Mouse (Mus musculus): Measurements from ENCODE around the gene Tmem251. TPM values are rescaled to one million over a fixed set of nuclear protein-coding genes. Genes with fewer than 3 reads are reported as not detected.

Gene Tmem251
- polyA plus RNA-seq (2015; fragmentation: Nextera tagmentation; extraction: Ambion mirVana): 9.2 and 9.4 TPM in 2 replicates

DNA sequence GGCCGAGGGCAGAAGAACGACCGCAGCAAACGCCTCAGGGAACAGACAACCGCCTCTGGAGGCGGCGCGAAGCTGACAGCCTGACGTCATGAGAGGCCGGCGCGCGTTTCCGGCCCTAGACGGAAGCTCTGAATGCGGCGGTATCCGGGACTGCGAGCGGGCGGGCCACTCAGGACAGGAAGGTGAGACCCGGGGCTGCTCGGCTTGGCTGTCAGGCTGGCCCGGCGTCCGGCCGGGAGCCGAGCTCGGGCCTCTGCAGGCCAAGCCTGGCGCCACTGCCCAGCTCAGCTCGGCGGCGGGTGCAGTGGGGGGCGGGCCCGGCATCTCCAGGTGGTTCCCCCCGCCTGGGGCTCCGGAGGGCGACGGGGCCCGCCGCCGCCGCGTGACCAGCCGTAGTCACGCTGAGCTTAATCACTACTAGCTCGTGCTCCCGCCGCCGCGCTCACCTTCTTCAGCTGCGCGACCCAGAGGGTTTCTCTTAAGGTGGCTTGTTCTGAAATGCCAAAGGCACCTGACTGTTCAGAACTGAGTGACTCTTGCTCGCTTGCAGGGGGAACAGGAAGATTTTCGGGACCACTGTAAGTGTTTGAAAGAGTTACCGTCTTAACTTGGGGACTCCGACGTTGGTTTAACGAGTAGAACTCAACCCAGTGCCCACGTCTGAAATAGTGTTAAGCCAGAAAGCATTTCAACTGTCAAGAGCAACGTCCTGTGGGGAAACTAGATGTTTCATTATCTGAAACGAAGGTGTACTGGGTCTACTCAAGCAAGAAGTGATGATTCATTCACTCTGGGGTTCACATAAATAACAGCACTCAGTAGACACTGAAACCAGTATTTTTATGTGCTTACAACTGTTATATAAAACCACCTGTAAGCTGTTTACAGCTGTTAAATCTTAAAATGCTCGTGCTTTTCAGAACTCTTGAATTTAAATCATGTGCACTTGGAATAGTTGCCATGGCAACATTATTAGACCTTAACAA lies at the start of gene Tmem251, which contains the start of gene Moap1:
Gene Tmem251, plus strand, starts transcription at position 174 of the 986 bp plus-strand sequence.
Gene Moap1, minus strand, starts transcription at position 73 of the 986 bp plus-strand sequence.
- peak within 1 kb of the TSS; percentile 76 for H3K4me2 ChIP-seq
- under 1% methylated on average over 61 of the region's 63 CpGs for WGBS
- no peaks in the 10 kb centered on the region for H3K9me3 ChIP-seq
- peaks cover 15% of the 10 kb centered on the region for H3K4me1 ChIP-seq
- H3K27me3 ChIP-seq: no peaks in the 10 kb centered on the region
- peak within 1 kb of the TSS; percentile 77 for H3K9ac ChIP-seq
- peak within 1 kb of the TSS; percentile 72 for H3K4me3 ChIP-seq
- peaks cover 11% of the 10 kb centered on the region; the same call in 1 of the 2 replicates for H3K36me3 ChIP-seq
- peak; percentile 91 for ATAC-seq (ENCODE audit: insufficient number of reproducible peaks, low FRiP score, low TSS enrichment, low read depth)
- peak within 1 kb of the TSS; percentile 86 for H3K27ac ChIP-seq

DNA sequence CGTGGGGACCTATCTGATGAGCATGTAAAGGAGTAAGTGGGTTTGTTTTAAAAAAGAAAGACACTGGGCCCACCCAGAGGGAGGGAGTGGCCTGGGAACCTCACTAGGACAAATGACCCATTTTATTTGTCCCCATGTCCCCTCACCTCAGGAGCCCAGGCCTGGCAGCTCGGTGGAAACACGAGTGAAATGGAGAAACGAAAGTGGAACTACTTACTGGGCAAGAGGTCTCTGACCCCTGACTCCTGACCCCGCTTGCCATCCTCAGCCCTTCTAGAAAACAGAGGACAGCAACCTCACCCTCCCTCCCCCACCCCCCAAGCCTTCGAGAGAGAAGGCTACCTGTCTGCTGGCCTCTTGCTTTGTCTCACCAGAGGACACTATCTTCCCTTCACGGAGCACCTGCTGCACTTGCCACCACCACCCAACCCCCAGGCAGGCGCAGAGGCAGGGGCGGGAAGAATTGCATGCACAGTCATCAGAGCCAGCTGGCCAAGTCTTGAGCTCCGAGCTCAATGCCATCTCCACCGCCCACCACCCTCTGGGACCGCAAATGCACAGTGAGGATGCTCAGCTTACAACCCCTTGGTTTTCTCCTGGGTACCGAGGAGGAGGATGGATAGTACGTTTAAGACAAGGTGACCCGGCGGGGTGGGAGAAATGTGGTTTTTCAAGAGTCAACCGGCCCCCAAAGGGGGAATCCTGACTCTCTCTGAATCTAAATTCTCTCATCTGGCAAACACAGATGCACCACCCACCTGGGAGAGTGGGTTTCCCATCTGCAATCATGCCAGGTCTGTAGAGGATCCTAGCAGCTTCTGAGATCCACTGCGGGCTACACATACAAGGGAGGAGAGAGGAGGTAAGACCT lies 48.0 kb upstream of the Tmem251 start:
- no peaks in the 10 kb centered on the region for H3K27me3 ChIP-seq
- no peak overlapping the region for H3K4me3 ChIP-seq
- H3K9me3 ChIP-seq: no peaks in the 10 kb centered on the region
- no peaks in the 10 kb centered on the region for H3K36me3 ChIP-seq
- no peak for ATAC-seq (ENCODE audit: insufficient number of reproducible peaks, low FRiP score, low TSS enrichment, low read depth)
- no peak overlapping the region for H3K4me2 ChIP-seq
- no peak overlapping the region for H3K9ac ChIP-seq
- no peak overlapping the region for H3K27ac ChIP-seq
- H3K4me1 ChIP-seq: peaks cover 54% of the 10 kb centered on the region
- WGBS: 71% methylated on average over 18 of the region's 18 CpGs

GRCm38 (mm10) chr12:102696635-102697354 lies 46.8 kb upstream of the Tmem251 start:
- Histone ChIP-seq H3K36me3 (no peaks in the 10 kb centered on the region), H3K9ac (no peak overlapping the region), H3K27me3 (no peaks in the 10 kb centered on the region), H3K27ac (no peak overlapping the region), H3K4me1 (peaks cover 54% of the 10 kb centered on the region), H3K4me2 (no peak overlapping the region), H3K4me3 (no peak overlapping the region), H3K9me3 (no peaks in the 10 kb centered on the region)
- 80% methylated on average over 14 of the region's 14 CpGs for WGBS
- no peak for ATAC-seq (ENCODE audit: insufficient number of reproducible peaks, low FRiP score, low TSS enrichment, low read depth)

GRCm38 (mm10) chr12:102697381-102697780 lies 46.2 kb upstream of the Tmem251 start:
- no peak overlapping the region for H3K9ac ChIP-seq
- no peaks in the 10 kb centered on the region for H3K36me3 ChIP-seq
- WGBS: 79% methylated on average over 7 of the region's 7 CpGs
- H3K27me3 ChIP-seq: no peaks in the 10 kb centered on the region
- no peak for ATAC-seq (ENCODE audit: insufficient number of reproducible peaks, low FRiP score, low TSS enrichment, low read depth)
- no peak overlapping the region for H3K27ac ChIP-seq
- H3K4me2 ChIP-seq: no peak overlapping the region
- H3K9me3 ChIP-seq: no peaks in the 10 kb centered on the region
- no peak overlapping the region for H3K4me3 ChIP-seq
- H3K4me1 ChIP-seq: peaks cover 58% of the 10 kb centered on the region

DNA sequence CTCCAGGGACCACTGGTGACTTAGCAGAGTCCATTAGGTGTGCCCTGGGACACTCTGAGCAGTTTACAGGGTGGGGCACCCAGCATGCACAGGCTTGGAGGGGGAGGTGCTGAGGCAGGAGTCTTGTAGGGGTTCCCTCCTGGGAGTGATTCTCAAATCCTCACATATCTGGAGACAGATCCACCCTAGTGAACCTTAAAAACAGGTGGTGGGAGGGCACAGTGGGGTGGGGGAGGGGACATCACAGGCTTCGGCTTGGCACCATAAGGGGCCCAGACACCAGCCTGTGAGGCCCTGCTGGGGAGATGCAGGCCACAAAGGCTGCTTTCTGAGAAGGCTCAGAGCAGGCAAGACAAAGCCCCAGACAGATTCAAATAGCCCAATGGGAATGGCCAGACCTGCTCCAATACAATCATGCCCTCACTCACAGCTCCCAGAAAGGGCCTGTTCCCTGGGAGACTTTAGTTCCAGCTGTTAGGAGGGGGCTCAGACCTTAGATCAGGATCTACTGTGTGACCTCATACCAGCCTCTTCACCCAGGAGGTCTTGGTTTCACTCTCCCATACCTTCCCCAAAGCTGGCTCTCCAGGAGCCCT lies 45.4 kb upstream of the Tmem251 start:
- ATAC-seq (ENCODE audit: insufficient number of reproducible peaks, low FRiP score, low TSS enrichment, low read depth): no peak
- H3K9me3 ChIP-seq: no peaks in the 10 kb centered on the region
- no peak overlapping the region for H3K4me3 ChIP-seq
- 16% methylated on average over 1 of the region's 1 CpGs for WGBS
- H3K27me3 ChIP-seq: no peaks in the 10 kb centered on the region
- no peak overlapping the region for H3K4me2 ChIP-seq
- no peak overlapping the region for H3K9ac ChIP-seq
- H3K27ac ChIP-seq: no peak overlapping the region
- H3K4me1 ChIP-seq: peaks cover 66% of the 10 kb centered on the region
- no peaks in the 10 kb centered on the region for H3K36me3 ChIP-seq

GRCm38 (mm10) chr12:102699156-102699555 lies 44.4 kb upstream of the Tmem251 start:
- no peak for ATAC-seq (ENCODE audit: insufficient number of reproducible peaks, low FRiP score, low TSS enrichment, low read depth)
- Histone ChIP-seq H3K4me1 (peaks cover 75% of the 10 kb centered on the region), H3K9ac (no peak overlapping the region)

DNA sequence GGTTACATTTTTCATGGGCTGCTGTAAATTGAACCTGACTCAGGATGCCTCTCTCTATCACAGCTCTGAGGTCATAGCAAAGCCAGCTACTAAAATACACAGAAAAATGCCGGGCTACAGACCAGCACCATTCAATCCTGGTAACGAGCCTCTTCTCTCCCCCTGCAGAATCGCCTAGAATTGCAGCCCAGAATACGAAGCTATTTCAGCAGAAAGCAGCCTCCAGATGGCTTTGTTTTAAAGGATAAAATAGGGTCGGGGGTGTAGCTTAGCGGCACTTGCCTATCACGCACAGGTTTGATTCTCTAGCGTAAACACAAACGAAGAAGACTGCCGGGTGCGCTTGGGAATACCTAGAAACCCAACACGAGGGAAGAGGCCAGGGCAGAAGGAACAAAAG lies 43.1 kb upstream of the Tmem251 start:
- no peak overlapping the region for H3K27ac ChIP-seq
- H3K27me3 ChIP-seq: no peaks in the 10 kb centered on the region
- H3K36me3 ChIP-seq: no peaks in the 10 kb centered on the region
- H3K9ac ChIP-seq: no peak overlapping the region
- no peak overlapping the region for H3K4me2 ChIP-seq
- H3K9me3 ChIP-seq: no peaks in the 10 kb centered on the region
- ATAC-seq (ENCODE audit: insufficient number of reproducible peaks, low FRiP score, low TSS enrichment, low read depth): no peak
- peaks cover 81% of the 10 kb centered on the region for H3K4me1 ChIP-seq
- H3K4me3 ChIP-seq: no peak overlapping the region
- WGBS: 42% methylated on average over 12 of the region's 12 CpGs

More at GRCm38 (mm10) chr12:102699156-102699555, 44.4 kb upstream of the Tmem251 start:
- WGBS: 43% methylated on average over 1 of the region's 1 CpGs
- Histone ChIP-seq H3K4me2 (no peak overlapping the region), H3K27ac (no peak overlapping the region), H3K36me3 (no peaks in the 10 kb centered on the region), H3K27me3 (no peaks in the 10 kb centered on the region), H3K4me3 (no peak overlapping the region), H3K9me3 (no peaks in the 10 kb centered on the region)

DNA sequence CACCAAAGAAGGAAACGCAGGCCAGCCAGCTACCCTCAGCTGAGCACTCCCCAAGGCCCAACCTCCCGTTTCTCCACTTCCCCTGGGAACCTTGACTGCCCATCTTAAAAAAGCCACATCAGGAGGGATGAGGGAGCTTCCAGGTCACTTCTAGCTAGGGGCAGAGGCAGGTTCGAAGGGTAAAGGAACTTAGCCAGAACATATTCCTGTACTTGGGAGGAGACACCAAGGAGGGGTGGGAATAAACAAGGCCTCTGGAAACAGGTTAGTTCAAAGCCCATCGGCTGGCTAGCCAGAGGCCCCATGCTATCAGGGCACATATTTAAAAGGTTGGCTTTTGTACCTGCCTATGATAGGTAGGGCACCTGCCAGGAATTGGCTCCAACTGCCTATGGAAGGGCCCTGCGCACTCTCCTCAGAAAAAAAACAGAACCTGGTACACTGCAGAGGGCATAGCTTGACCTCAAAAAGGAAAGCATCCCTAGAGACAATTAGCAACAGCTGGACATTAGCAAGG lies 41.8 kb upstream of the Tmem251 start:
- peaks cover 4% of the 10 kb centered on the region; the same call in 1 of the 2 replicates for H3K27me3 ChIP-seq
- no peak overlapping the region for H3K4me3 ChIP-seq
- no peak overlapping the region for H3K4me2 ChIP-seq
- H3K36me3 ChIP-seq: no peaks in the 10 kb centered on the region
- H3K9ac ChIP-seq: no peak overlapping the region
- no peaks in the 10 kb centered on the region for H3K9me3 ChIP-seq
- H3K27ac ChIP-seq: no peak overlapping the region
- no peak for ATAC-seq (ENCODE audit: insufficient number of reproducible peaks, low FRiP score, low TSS enrichment, low read depth)
- peaks cover 71% of the 10 kb centered on the region for H3K4me1 ChIP-seq
- 84% methylated on average over 5 of the region's 5 CpGs for WGBS

DNA sequence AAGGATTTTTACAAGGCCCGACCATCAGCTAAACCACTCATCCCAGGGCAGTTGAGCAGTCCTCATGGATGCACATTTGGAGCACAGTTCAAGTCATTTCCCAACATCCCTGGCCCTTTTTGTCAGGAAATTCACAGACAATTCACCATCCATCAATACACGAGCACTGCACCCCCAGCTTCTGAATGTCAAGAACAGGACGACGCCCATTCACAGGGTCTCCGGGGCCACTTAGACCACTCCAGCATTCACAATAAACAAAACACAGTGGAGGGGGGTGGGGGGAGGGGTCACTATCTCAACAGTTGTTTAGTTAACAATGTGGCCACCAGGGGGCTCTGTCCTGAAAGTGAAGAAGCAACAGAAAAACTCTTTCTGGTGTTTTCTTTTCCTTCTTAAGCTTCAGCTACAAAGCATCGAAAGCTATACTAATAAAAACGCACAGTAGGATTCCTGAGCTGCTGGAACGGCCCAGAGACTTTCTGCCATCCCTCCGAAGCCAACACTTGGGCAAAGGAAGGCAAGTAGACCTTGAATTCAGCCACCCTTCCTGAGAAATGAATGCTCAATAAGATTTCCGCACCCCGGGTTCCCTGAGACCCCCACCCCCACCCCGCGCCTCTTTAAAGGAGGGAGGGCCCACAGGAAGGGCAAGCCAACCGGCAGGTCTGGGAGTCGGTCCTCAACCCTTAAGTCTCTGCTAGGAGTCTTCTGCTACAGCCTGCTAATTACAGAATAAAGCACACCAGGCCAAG lies 41.0 kb upstream of the Tmem251 start:
- H3K4me3 ChIP-seq: peak overlapping the region; percentile 71
- no peaks in the 10 kb centered on the region for H3K9me3 ChIP-seq
- ATAC-seq (ENCODE audit: insufficient number of reproducible peaks, low FRiP score, low TSS enrichment, low read depth): no peak
- peak overlapping the region; percentile 73 for H3K27ac ChIP-seq
- peaks cover 65% of the 10 kb centered on the region for H3K4me1 ChIP-seq
- peaks cover 7% of the 10 kb centered on the region; the same call in 1 of the 2 replicates for H3K27me3 ChIP-seq
- WGBS: 8% methylated on average over 15 of the region's 15 CpGs
- H3K36me3 ChIP-seq: no peaks in the 10 kb centered on the region
- peak overlapping the region; percentile 94 for H3K4me2 ChIP-seq
- H3K9ac ChIP-seq: 0 out of 2 replicates have a peak overlapping the region, but pooled peaks have one; percentile 14

GRCm38 (mm10) chr12:102703111-102703412 lies 40.5 kb upstream of the Tmem251 start:
- Histone ChIP-seq H3K4me2 (peak overlapping the region; percentile 94), H3K27ac (peak overlapping the region; percentile 73), H3K27me3 (peaks cover 7% of the 10 kb centered on the region; the same call in 1 of the 2 replicates), H3K4me1 (peaks cover 59% of the 10 kb centered on the region), H3K9me3 (no peaks in the 10 kb centered on the region), H3K4me3 (peak overlapping the region; percentile 71), H3K36me3 (no peaks in the 10 kb centered on the region), H3K9ac (no peak overlapping the region)
- no peak for ATAC-seq (ENCODE audit: insufficient number of reproducible peaks, low FRiP score, low TSS enrichment, low read depth)
- WGBS: 6% methylated on average over 4 of the region's 4 CpGs
